Comparison of ENCODE assay signal across 8 mouse cellular contexts in genomic region chr5:140684343-140685148, GRCm38 (mm10). TPM values are rescaled to one million over a fixed set of nuclear protein-coding genes. Genes with fewer than 3 reads are reported as not detected.
DNase-seq lines count a peak whose midpoint lies in the region; ATAC-seq and TF ChIP-seq lines count a peak whose summit lies in the region.

No protein-coding gene starts in this region.

- H3K4me2 ChIP-seq in embryonic facial prominence, embryonic 11.5 days (ENCODE audit: low read depth, low read length), result no peak overlapping the region
- H3K4me2 ChIP-seq in midbrain, embryonic 13.5 days (replicated peaks), result no peak overlapping the region

- no peak for ATAC-seq in cerebellum, adult (ENCODE audit: insufficient number of reproducible peaks, low FRiP score, low TSS enrichment)
- ATAC-seq in embryonic facial prominence, embryonic 11.5 days (replicated peaks; ENCODE audit: insufficient number of reproducible peaks, low FRiP score, low TSS enrichment, low read depth), result no peak
- peak; percentile 74 for ATAC-seq in midbrain, embryonic 13.5 days
- ATAC-seq in monocyte, adult 5-6 weeks (replicated peaks; ENCODE audit: insufficient number of reproducible peaks, low FRiP score, low TSS enrichment, poor library complexity, severe bottlenecking), result no peak; the same call in 1 of the 2 replicates

- H3K27me3 ChIP-seq in cerebellum, adult 2 months (ENCODE audit: control insufficient read depth, insufficient read depth, low read length), result no peaks in the 10 kb centered on the region
- no peaks in the 10 kb centered on the region for H3K27me3 ChIP-seq in embryonic facial prominence, embryonic 11.5 days (ENCODE audit: control insufficient read depth, insufficient read depth, low read length)
- no peaks in the 10 kb centered on the region for H3K27me3 ChIP-seq in kidney, adult 2 months (replicated peaks; ENCODE audit: control insufficient read depth, insufficient read depth, low read length)
- H3K27me3 ChIP-seq in midbrain, embryonic 13.5 days, result no peaks in the 10 kb centered on the region

- H3K4me1 ChIP-seq in cerebellum, adult 2 months (ENCODE audit: control insufficient read depth, insufficient read depth, low read length), result no peaks in the 10 kb centered on the region
- no peaks in the 10 kb centered on the region for H3K4me1 ChIP-seq in embryonic facial prominence, embryonic 11.5 days (ENCODE audit: control insufficient read depth, insufficient read depth, low read length)
- H3K4me1 ChIP-seq in kidney, adult 2 months (ENCODE audit: control insufficient read depth, insufficient read depth, low read length), result no peaks in the 10 kb centered on the region
- peaks cover 7% of the 10 kb centered on the region; the same call in 1 of the 2 replicates for H3K4me1 ChIP-seq in midbrain, embryonic 13.5 days (replicated peaks)

- H3K9ac ChIP-seq in embryonic facial prominence, embryonic 11.5 days (replicated peaks; ENCODE audit: low read length), result no peak overlapping the region
- no peak overlapping the region for H3K9ac ChIP-seq in midbrain, embryonic 13.5 days (replicated peaks)

- peak in 1 of 2 experiments; percentile 50 for DNase-seq in cerebellum, adult 2 months
- DNase-seq in right cerebral cortex, postnatal 14 days, result peak; percentile 63
- no peak for DNase-seq in right cerebral cortex, postnatal 25 days
- peak; percentile 73 for DNase-seq in embryonic facial prominence, embryonic 11.5 days (ENCODE audit: low spot score)
- DNase-seq in kidney, adult 2 months, result peak; percentile 40

- peaks cover 3% of the 10 kb centered on the region; the same call in 1 of the 2 replicates for H3K36me3 ChIP-seq in embryonic facial prominence, embryonic 11.5 days (replicated peaks; ENCODE audit: control insufficient read depth, insufficient read depth, low read depth, low read length)
- no peaks in the 10 kb centered on the region for H3K36me3 ChIP-seq in kidney, adult 2 months (ENCODE audit: control insufficient read depth, insufficient read depth, low read length)
- H3K36me3 ChIP-seq in midbrain, embryonic 13.5 days, result peaks cover 54% of the 10 kb centered on the region

- no peak for TF ChIP-seq POLR2A in cerebellum, adult 2 months (IDR thresholded peaks at IDR 0.05; ENCODE audit: borderline replicate concordance, insufficient read depth, low read length)
- no peak for TF ChIP-seq POLR2A in kidney, adult 2 months (IDR thresholded peaks at IDR 0.05; ENCODE audit: low read depth, low read length)

- H3K4me3 ChIP-seq in cerebellum, adult 2 months (replicated peaks; ENCODE audit: insufficient read depth, low read depth, low read length), result no peak overlapping the region
- H3K4me3 ChIP-seq in embryonic facial prominence, embryonic 11.5 days (ENCODE audit: low read depth, low read length), result no peak overlapping the region
- H3K4me3 ChIP-seq in kidney, adult 2 months (ENCODE audit: insufficient read depth, low read depth, low read length), result no peak overlapping the region
- no peak overlapping the region for H3K4me3 ChIP-seq in midbrain, embryonic 13.5 days (replicated peaks)

- peak; percentile 83 for TF ChIP-seq CTCF in cerebellum, adult 2 months (IDR thresholded peaks at IDR 0.05; ENCODE audit: borderline replicate concordance, insufficient read depth, low read depth, low read length)
- TF ChIP-seq CTCF in kidney, adult 2 months (conservative IDR thresholded peaks at IDR 0.05; ENCODE audit: insufficient read depth, insufficient read length, low read depth, low read length), result peak; percentile 78

- 59% methylated on average over 16 of the region's 16 CpGs for WGBS in cerebellum, adult 2 months
- 65% methylated on average over 16 of the region's 16 CpGs for WGBS in embryonic facial prominence, embryonic 11.5 days
- 69% methylated on average over 16 of the region's 16 CpGs for WGBS in kidney, adult 2 months
- WGBS in midbrain, embryonic 13.5 days, result 61% methylated on average over 16 of the region's 16 CpGs

- H3K27ac ChIP-seq in cerebellum, adult 2 months (ENCODE audit: insufficient read depth, low read length), result no peak overlapping the region
- H3K27ac ChIP-seq in embryonic facial prominence, embryonic 11.5 days (replicated peaks; ENCODE audit: low read depth, low read length), result no peak overlapping the region
- H3K27ac ChIP-seq in kidney, adult 2 months (ENCODE audit: insufficient read depth, low read depth, low read length), result no peak overlapping the region
- no peak overlapping the region for H3K27ac ChIP-seq in midbrain, embryonic 13.5 days

- no peaks in the 10 kb centered on the region for H3K9me3 ChIP-seq in embryonic facial prominence, embryonic 11.5 days (replicated peaks; ENCODE audit: control insufficient read depth, low read length)
- no peaks in the 10 kb centered on the region for H3K9me3 ChIP-seq in midbrain, embryonic 13.5 days

RNA-seq across cellular contexts. Expression of gene Iqce, which starts 17.6 kb away (rescaled TPM):
- 33.7 and 40.1 TPM in 2 replicates for polyA plus RNA-seq in cerebellum, adult 2 months (2012; rRNA removed)
- 13.5 and 16.5 TPM in 2 replicates for polyA plus RNA-seq in embryonic facial prominence, embryonic 11.5 days (2014; fragmentation: Nextera tagmentation; extraction: Ambion mirVana)
- 23.1 and 27.2 TPM in 2 replicates for polyA plus RNA-seq in kidney, adult 2 months (2012; rRNA removed)
- polyA plus RNA-seq in midbrain, embryonic 13.5 days (2015; fragmentation: Nextera tagmentation; extraction: Ambion mirVana), result 24.4 and 26.0 TPM in 2 replicates
- total RNA-seq in monocyte, adult 5-6 weeks (2017), result 8.2 to 14.9 TPM (median 14.3 TPM) in 3 replicates

RNA-seq across cellular contexts. Expression of gene Brat1, which starts 20.3 kb away (rescaled TPM):
- 23.8 and 24.1 TPM in 2 replicates for polyA plus RNA-seq in cerebellum, adult 2 months (2012; rRNA removed)
- 8.8 and 10.3 TPM in 2 replicates for polyA plus RNA-seq in embryonic facial prominence, embryonic 11.5 days (2014; fragmentation: Nextera tagmentation; extraction: Ambion mirVana)
- polyA plus RNA-seq in kidney, adult 2 months (2012; rRNA removed), result 16.3 and 20.4 TPM in 2 replicates
- 20.7 and 22.4 TPM in 2 replicates for polyA plus RNA-seq in midbrain, embryonic 13.5 days (2015; fragmentation: Nextera tagmentation; extraction: Ambion mirVana)
- 3.9 to 13.9 TPM (median 6.1 TPM) in 3 replicates for total RNA-seq in monocyte, adult 5-6 weeks (2017)

RNA-seq across cellular contexts. Expression of gene Ttyh3, which starts 35.7 kb away (rescaled TPM):
- 86.0 and 96.1 TPM in 2 replicates for polyA plus RNA-seq in cerebellum, adult 2 months (2012; rRNA removed)
- 42.5 and 42.8 TPM in 2 replicates for polyA plus RNA-seq in embryonic facial prominence, embryonic 11.5 days (2014; fragmentation: Nextera tagmentation; extraction: Ambion mirVana)
- 33.5 and 35.6 TPM in 2 replicates for polyA plus RNA-seq in kidney, adult 2 months (2012; rRNA removed)
- polyA plus RNA-seq in midbrain, embryonic 13.5 days (2015; fragmentation: Nextera tagmentation; extraction: Ambion mirVana), result 53.6 and 76.6 TPM in 2 replicates
- 12.6 to 29.2 TPM (median 15.6 TPM) in 3 replicates for total RNA-seq in monocyte, adult 5-6 weeks (2017)

RNA-seq across cellular contexts. Expression of gene Amz1, which starts 39.4 kb away (rescaled TPM):
- polyA plus RNA-seq in cerebellum, adult 2 months (2012; rRNA removed), result 4.6 TPM in 2 replicates
- polyA plus RNA-seq in embryonic facial prominence, embryonic 11.5 days (2014; fragmentation: Nextera tagmentation; extraction: Ambion mirVana), result 0.61 and 0.76 TPM in 2 replicates
- polyA plus RNA-seq in kidney, adult 2 months (2012; rRNA removed), result 3.9 and 4.5 TPM in 2 replicates
- polyA plus RNA-seq in midbrain, embryonic 13.5 days (2015; fragmentation: Nextera tagmentation; extraction: Ambion mirVana), result 2.1 and 3.2 TPM in 2 replicates
- 7.8 to 13.5 TPM (median 10.2 TPM) in 3 replicates for total RNA-seq in monocyte, adult 5-6 weeks (2017)
